Mouse (Mus musculus) macrophage (primary cell): ENCODE data around the gene Gabrg3. TPM values are rescaled to one million over a fixed set of nuclear protein-coding genes. Genes with fewer than 3 reads are reported as not detected.

ENCODE experiments used
- H3K27ac ChIP-seq: fragments of 350-480 bp; formaldehyde crosslinking; 2 replicates; pipeline ENCODE4 v1.9.0; 2021
- H3K36me3 ChIP-seq: fragments of 350-480 bp; formaldehyde crosslinking; 2 replicates; pipeline ENCODE4 v1.9.0; 2021; ENCODE audit errors: inconsistent target
- H3K4me3 ChIP-seq: fragments of 350-480 bp; formaldehyde crosslinking; 2 replicates; pipeline ENCODE4 v1.9.0; 2021; ENCODE audit errors: inconsistent target
- H3K79me2 ChIP-seq: fragments of 350-480 bp; formaldehyde crosslinking; 2 replicates; pipeline ENCODE4 v1.9.0; 2021; ENCODE audit errors: inconsistent target
- WGBS: methylation state at CpG from one replicate; pipeline ENCODE4 v1.1.7; 2026; ENCODE audit warnings: inconsistent platforms; ENCODE audit not compliant: missing documents; 5-methylcytosine and 5-hydroxymethylcytosine counted together
- polyA plus RNA-seq: library from polyadenylated mRNA; stranded (reverse); fragments of 250-400 nt; gene quantifications from 3 replicates; pipeline ENCODE4 v1.2.4, GENCODE M21; 2018; ENCODE audit warnings: inconsistent platforms

Gene Gabrg3
- polyA plus RNA-seq, 1 experiment from 2014 or later: not detected

- WGBS: 100% methylated on average over 1 of the region's 1 CpGs
- no peak overlapping the region for H3K4me3 ChIP-seq
These were observed 585.1 kb downstream of the Gabrg3 start for GRCm38 (mm10) chr7:56801841-56802240.

GRCm38 (mm10) chr7:56779122-56779521, 607.9 kb downstream of the Gabrg3 start:
- no peak overlapping the region for H3K27ac ChIP-seq
- no peaks in the 10 kb centered on the region for H3K36me3 ChIP-seq
- H3K79me2 ChIP-seq: no peaks in the 10 kb centered on the region
- H3K4me3 ChIP-seq: no peak overlapping the region
- 83% methylated on average over 1 of the region's 1 CpGs for WGBS

More at GRCm38 (mm10) chr7:56801841-56802240, 585.1 kb downstream of the Gabrg3 start:
- H3K79me2 ChIP-seq: no peaks in the 10 kb centered on the region
- H3K36me3 ChIP-seq: no peaks in the 10 kb centered on the region
- H3K27ac ChIP-seq: no peak overlapping the region

DNA sequence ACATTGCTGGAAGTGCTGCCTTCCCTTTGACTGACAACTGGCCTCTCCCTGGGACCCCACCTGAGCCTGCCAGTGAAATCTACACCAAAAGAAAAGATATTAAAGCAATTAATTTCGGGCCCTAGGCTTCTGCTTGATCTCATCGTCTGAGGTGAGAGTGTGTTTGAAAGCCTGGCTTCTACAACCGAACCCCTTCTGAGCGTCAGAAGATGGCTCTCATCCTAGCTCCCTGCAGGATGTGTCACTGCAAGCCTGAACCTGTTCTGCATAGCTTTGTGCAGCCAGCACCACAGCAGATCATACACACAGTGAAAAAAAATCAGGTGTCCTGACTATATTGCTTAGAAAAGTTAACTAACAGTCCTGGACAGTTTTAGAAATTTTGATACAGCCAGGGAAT, 618.8 kb downstream of the Gabrg3 start:
- Histone ChIP-seq H3K36me3 (no peaks in the 10 kb centered on the region), H3K27ac (no peak overlapping the region), H3K79me2 (no peaks in the 10 kb centered on the region), H3K4me3 (no peak overlapping the region)
- WGBS: 66% methylated on average over 4 of the region's 4 CpGs

- 75% methylated on average over 1 of the region's 1 CpGs for WGBS
- Histone ChIP-seq H3K79me2 (no peaks in the 10 kb centered on the region), H3K36me3 (no peaks in the 10 kb centered on the region), H3K4me3 (no peak overlapping the region), H3K27ac (no peak overlapping the region)
These were observed 619.2 kb downstream of the Gabrg3 start for GRCm38 (mm10) chr7:56767796-56768195.

DNA sequence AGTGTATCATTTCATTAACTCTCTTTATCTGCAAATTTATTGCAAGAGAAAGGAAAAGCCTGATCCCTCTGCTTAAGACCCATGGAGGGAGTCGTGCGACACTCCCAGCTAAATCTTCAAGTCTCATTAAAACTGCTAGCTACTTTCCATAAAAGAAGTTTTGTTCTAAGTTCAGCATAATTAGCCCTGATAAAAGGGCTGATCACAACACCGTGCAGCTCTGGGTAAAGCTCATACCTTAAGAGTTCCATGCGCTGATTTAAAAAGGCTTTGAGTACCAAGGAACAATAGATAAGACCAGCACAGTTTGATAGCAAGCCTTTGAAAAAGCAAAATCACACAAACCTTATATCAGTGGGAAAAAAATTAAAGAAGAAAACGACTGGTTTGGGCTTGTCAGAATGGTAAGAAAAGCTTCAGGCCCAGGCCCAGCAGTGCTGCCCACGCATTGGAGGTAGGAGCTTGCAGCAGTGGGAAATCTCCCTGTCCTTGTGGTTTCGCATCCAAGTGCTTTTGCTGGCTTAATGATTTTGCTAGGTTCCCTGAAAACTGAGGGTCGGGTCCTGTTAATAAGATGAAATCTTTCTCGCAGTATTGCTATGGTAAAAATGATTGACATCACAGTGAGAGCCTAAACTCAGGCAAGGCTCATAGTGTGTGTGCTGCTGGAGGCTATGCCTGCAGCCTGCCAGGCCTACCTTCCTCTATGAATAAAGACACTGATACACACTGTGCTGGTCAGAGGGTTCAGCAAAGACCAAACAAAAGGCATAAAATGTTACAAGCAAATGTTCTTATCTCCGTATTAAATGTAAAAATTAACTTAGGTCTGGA, 621.2 kb downstream of the Gabrg3 start:
- no peaks in the 10 kb centered on the region for H3K79me2 ChIP-seq
- no peak overlapping the region for H3K4me3 ChIP-seq
- H3K27ac ChIP-seq: no peak overlapping the region
- no peaks in the 10 kb centered on the region for H3K36me3 ChIP-seq
- 77% methylated on average over 10 of the region's 10 CpGs for WGBS

GRCm38 (mm10) chr7:56729225-56729624, 657.8 kb downstream of the Gabrg3 start:
- no peaks in the 10 kb centered on the region for H3K79me2 ChIP-seq
- no peak overlapping the region for H3K27ac ChIP-seq
- H3K4me3 ChIP-seq: no peak overlapping the region
- WGBS: 76% methylated on average over 6 of the region's 6 CpGs
- H3K36me3 ChIP-seq: no peaks in the 10 kb centered on the region

Other genes with a start within 250 kb of the Gabrg3 start
- not detected in 3 replicates for gene Gabrb3, start 32.5 kb upstream of the Gabrg3 start, polyA plus RNA-seq
- gene Gabra5, start 122.9 kb upstream of the Gabrg3 start, polyA plus RNA-seq: not detected in 3 replicates